26 mouse cellular contexts compared by ENCODE assay signal in the genomic region with DNA sequence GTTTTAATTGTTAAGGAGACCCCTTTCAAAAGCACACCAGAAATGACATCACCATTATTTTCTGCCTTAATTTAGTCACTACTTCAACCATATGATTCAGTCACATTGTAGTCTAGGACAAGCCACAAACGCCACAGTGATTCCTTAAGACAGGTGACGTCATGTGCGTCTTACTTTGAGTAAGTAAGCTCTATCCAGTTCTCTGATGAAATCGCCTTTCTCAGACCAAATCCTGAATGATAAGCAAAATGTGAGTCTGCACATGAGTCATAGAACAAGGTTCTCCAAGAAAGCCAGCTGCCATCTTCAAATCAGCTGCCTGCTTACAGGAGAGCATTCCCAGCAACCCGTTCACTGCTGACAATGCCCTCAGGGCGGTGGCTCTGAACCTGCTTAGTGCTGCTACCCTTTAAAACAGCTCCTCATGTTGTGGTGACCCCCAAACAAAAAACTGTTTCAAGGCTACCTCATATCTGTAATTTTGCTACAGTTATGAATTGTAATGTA. TPM values are rescaled to one million over a fixed set of nuclear protein-coding genes. Genes with fewer than 3 reads are reported as not detected.
"Had no signal": no experiment of that assay in that cellular context is flagged by ENCODE, and none has a peak within 500 bp of the region (broad histone marks: within the 10 kb centered on the region; RNA-seq: fewer than 3 reads in every experiment).

No protein-coding gene starts in this region.

- H3K27ac ChIP-seq: heart, adult 2 months; heart, embryonic 13.5 days; heart, embryonic 15.5 days; hindbrain, embryonic 12.5 days; hindbrain, embryonic 14.5 days; kidney, embryonic 15.5 days; kidney, postnatal 0 days; limb, embryonic 13.5 days; limb, embryonic 15.5 days had no signal

- H3K4me3 ChIP-seq: heart, adult 2 months; heart, embryonic 13.5 days; heart, embryonic 15.5 days; hindbrain, embryonic 12.5 days; kidney, embryonic 15.5 days; limb, embryonic 13.5 days; limb, embryonic 15.5 days; liver, embryonic 12.5 days had no signal

- H3K9ac ChIP-seq: heart, embryonic 13.5 days; heart, embryonic 15.5 days; hindbrain, embryonic 12.5 days; hindbrain, embryonic 14.5 days; kidney, embryonic 15.5 days; limb, embryonic 13.5 days; limb, embryonic 15.5 days; liver, embryonic 12.5 days had no signal

- DNase-seq: gastrocnemius, postnatal 14 days; gastrocnemius, postnatal 36 days; heart, adult 11 months; heart, adult 2 months; heart, postnatal 14 days; heart, postnatal 36 days; kidney, adult 11 months; kidney, adult 2 months; kidney, adult 9 months; kidney, postnatal 14 days; kidney, postnatal 36 days; layer of hippocampus, adult 9-11 months; layer of hippocampus, postnatal 36 days; left cerebral cortex, postnatal 4 days had no signal

- ATAC-seq: hindbrain, embryonic 16.5 days; liver, embryonic 12.5 days had no signal

- H3K9me3 ChIP-seq: heart, embryonic 15.5 days; hindbrain, embryonic 12.5 days; kidney, embryonic 15.5 days; limb, embryonic 13.5 days; limb, embryonic 15.5 days; liver, embryonic 12.5 days had no signal

- H3K4me2 ChIP-seq: heart, embryonic 11.5 days; heart, embryonic 13.5 days; heart, embryonic 15.5 days; hindbrain, embryonic 12.5 days; hindbrain, embryonic 14.5 days; kidney, embryonic 15.5 days; limb, embryonic 13.5 days; limb, embryonic 15.5 days had no signal

- H3K27me3 ChIP-seq: heart, embryonic 13.5 days; heart, embryonic 15.5 days; hindbrain, embryonic 12.5 days; kidney, embryonic 15.5 days; limb, embryonic 13.5 days; limb, embryonic 15.5 days; liver, embryonic 12.5 days had no signal

RNA-seq across cellular contexts. Expression of a gene that starts 23.7 kb away (rescaled TPM):
- polyA plus RNA-seq: liver, adult 2 months had no signal
